Mouse (Mus musculus): ENCODE data around the gene Lim2. TPM values are rescaled to one million over a fixed set of nuclear protein-coding genes. Genes with fewer than 3 reads are reported as not detected.

The Lim2 gene
- total RNA-seq, 2 experiments from 2014 or later = not detected

DNA sequence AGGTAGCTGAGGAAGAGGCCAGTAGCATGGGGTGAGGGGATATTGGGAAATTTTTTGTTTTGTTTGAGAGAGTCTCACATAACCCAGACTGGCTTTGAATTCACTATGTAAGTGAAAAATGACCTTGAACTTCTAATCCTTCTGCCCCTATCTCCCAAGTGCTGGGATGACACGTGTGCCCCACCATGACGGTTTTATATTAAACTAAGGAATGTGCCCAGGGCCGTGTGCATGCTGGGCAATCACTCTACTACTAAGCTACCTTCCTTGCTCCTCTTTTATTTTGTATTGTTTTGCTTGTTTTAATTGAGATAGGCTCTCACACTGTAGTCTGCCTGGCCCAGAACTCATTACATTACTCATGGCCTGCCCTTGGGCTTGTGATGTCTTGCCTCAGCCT, 13.6 kb downstream of the Lim2 start:
- intact Hi-C loops (cut with DNase I) = loop anchor here (10.0 kb wide), 1 partner anchor 126 kb away; the partner anchor contains the start of gene Zfp715
- DNase-seq (ENCODE audit: extremely low spot score in 1 of 2, low spot score in 2 of 2) = no peak

DNA sequence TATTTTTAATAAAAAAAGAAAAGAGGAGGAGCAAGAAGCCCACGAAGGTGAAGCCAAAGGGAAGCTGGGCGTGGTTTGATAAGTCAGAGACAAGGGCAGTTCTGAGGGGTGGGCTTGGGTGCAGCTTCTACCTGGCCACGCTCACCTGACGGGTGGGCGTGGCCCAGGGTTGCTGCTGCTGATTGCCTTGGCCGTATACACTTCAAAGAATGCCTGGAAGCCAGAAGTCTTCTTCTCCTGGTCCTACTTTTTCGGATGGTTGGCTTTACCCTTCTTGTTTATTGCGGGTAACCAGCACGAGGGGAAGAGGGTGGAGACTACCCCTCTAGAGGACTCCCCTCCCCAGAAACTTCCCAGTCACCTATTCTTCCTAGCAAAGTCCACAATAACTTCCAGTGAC, 15.2 kb downstream of the Lim2 start:
- intact Hi-C loops (cut with DNase I) = loop anchor here (10.0 kb wide), 1 partner anchor 128 kb away; the partner anchor contains the start of gene Zfp715
- no peak for DNase-seq (ENCODE audit: extremely low spot score in 1 of 2, low spot score in 2 of 2)

- peak; percentile 44 to 89 for DNase-seq (ENCODE audit: extremely low spot score in 1 of 2, low spot score in 2 of 2)
- intact Hi-C loops (cut with DNase I) = loop anchor here (10.0 kb wide), 1 partner anchor 129 kb away; the partner anchor contains the start of gene Zfp715
Measured at GRCm38 (mm10) chr7:43443126-43443916, 15.9 kb downstream of the Lim2 start.

DNA sequence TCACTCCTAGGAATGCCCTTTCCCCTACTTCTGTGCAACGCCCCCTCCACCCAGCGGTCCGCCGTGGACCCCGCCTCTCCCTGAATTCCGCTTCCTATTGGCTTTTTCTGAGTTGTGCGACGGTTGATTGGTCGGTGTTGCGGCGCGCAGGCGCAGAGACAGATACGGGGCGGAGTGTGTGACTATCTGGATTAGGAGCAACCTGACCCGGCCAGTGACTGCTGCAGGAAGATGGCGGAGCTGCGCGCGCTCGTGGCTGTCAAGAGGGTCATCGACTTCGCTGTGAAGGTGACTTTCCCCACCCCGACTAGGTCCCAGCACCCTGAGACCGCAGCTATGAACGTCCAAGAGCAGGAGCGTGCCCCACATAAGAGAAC, 16.4 kb downstream of the Lim2 start, which contains the start of the genes Etfb and Gm45233:
Etfb (plus strand) TSS at position 167 of the 377 bp plus-strand sequence.
Gm45233 (plus strand) TSS at position 212 of the 377 bp plus-strand sequence.
- DNase-seq (ENCODE audit: extremely low spot score in 1 of 2, low spot score in 2 of 2) = peak; percentile 95 to 97
- intact Hi-C loops (cut with DNase I) = loop anchor here (10.0 kb wide), 1 partner anchor 129 kb away; the partner anchor contains the start of gene Zfp715

GRCm38 (mm10) chr7:43447801-43448200, 20.3 kb downstream of the Lim2 start:
- no peak for DNase-seq (ENCODE audit: extremely low spot score in 1 of 2, low spot score in 2 of 2)
- intact Hi-C loops (cut with DNase I) = loop anchor here (10.0 kb wide), 1 partner anchor 133 kb away; the partner anchor contains the start of gene Zfp715

GRCm38 (mm10) chr7:43448246-43448645, 20.8 kb downstream of the Lim2 start:
- no peak for DNase-seq (ENCODE audit: extremely low spot score in 1 of 2, low spot score in 2 of 2)
- intact Hi-C loops (cut with DNase I) = loop anchor here (10.0 kb wide), 1 partner anchor 133 kb away; the partner anchor contains the start of gene Zfp715

- intact Hi-C loops (cut with DNase I) = loop anchor here (10.0 kb wide), 1 partner anchor 135 kb away; the partner anchor contains the start of gene Zfp715
- DNase-seq (ENCODE audit: extremely low spot score in 1 of 2, low spot score in 2 of 2) = no peak
Measured at GRCm38 (mm10) chr7:43449811-43450210, 22.3 kb downstream of the Lim2 start.

GRCm38 (mm10) chr7:43451726-43452125, 24.3 kb downstream of the Lim2 start:
- intact Hi-C loops (cut with DNase I) = no loop called here
- no peak for DNase-seq (ENCODE audit: extremely low spot score in 1 of 2, low spot score in 2 of 2)

GRCm38 (mm10) chr7:43452609-43453008, 25.1 kb downstream of the Lim2 start:
- no peak for DNase-seq (ENCODE audit: extremely low spot score in 1 of 2, low spot score in 2 of 2)
- intact Hi-C loops (cut with DNase I) = no loop called here

DNA sequence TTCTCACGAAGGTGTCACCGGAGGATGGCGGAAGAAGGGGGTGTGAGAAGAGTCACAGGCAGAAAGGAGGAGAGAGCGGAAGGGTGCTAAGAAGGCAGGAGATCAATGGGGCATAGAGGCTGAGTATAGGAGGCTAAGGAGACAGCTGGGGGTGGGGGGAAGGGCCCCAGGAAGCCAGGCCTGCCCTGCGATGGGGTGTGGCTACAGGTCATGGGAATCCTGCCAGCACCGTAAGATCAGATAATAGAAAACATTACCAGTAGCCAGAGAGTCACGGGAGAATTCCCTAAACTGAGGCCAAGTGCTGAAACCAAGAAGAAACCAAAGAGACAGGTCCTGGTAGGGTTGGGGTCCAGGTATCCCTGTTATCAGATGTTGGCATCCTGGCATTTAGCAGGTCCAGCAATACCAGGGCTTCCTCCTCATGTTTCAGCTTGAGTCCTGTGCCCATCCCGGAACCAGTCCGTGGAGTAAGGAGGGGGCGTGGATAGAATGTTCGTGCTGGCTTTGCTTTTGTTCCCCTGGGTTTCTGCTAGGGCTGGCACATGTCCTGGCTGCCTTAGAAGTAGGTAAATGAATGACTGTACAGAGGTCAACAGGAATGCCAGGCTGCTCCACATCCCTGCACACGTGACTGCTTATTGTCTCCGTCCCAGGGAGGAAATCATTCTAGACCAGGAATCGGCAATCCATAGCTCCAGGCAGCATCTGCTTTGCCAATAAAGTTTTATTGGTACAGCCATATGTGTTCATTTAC, 26.3 kb downstream of the Lim2 start:
- no peak for DNase-seq (ENCODE audit: extremely low spot score in 1 of 2, low spot score in 2 of 2)
- intact Hi-C loops (cut with DNase I) = no loop called here

- DNase-seq (ENCODE audit: extremely low spot score in 1 of 2, low spot score in 2 of 2) = no peak
- intact Hi-C loops (cut with DNase I) = no loop called here
Measured at GRCm38 (mm10) chr7:43454371-43454770, 26.9 kb downstream of the Lim2 start.

GRCm38 (mm10) chr7:43462851-43463250, 35.4 kb downstream of the Lim2 start, which contains the start of gene Vsig10l:
Vsig10l (plus strand) TSS chr7:43463151.
- no peak for DNase-seq (ENCODE audit: extremely low spot score in 1 of 2, low spot score in 2 of 2)
- intact Hi-C loops (cut with DNase I) = loop anchor here (10.0 kb wide), 1 partner anchor 178 kb away; no protein-coding TSS in a partner anchor

- no peak for DNase-seq (ENCODE audit: extremely low spot score in 1 of 2, low spot score in 2 of 2)
Measured at GRCm38 (mm10) chr7:43463976-43464375, 36.5 kb downstream of the Lim2 start.

GRCm38 (mm10) chr7:43464864-43465343, 37.4 kb downstream of the Lim2 start:
- intact Hi-C loops (cut with DNase I) = loop anchor here (10.0 kb wide), 1 partner anchor 180 kb away; no protein-coding TSS in a partner anchor

More at GRCm38 (mm10) chr7:43463976-43464375, 36.5 kb downstream of the Lim2 start:
- intact Hi-C loops (cut with DNase I) = loop anchor here (10.0 kb wide), 1 partner anchor 179 kb away; no protein-coding TSS in a partner anchor

DNA sequence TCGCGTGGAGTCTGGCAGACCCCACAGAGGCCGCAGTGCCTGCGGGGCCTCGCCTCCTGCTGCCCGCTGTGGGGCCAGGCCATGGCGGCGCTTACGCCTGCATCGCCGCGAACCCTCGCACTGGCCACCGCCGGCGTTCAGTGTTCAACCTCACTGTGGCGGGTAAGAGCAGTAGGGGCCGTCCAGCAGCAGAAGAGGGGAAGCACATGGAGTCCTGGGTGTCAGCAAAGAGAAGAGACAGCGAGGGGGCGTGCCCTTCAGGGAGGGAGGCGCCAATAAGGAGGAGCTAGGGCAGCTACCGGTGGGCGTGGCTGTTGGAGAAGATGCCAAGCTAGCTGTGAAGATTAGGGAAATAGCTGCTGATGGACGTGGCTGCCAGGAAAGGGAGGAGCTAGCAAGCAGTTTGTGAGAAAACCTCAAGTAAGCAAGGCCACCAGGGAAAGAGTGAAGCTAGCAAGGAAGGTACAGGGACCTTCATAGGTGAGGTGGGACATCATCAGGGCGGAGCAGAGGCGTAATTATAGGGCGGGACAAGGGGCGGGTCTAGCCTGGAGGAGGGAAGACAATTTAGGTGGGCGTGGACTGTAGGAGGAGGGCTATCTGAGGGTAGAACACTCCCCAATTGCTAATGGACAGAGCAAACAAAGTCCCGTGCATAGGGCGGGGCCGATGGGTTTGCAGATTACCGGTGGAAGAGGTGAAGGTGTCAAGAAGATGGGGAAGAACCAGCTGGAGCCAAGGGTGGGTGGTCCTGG, 38.1 kb downstream of the Lim2 start:
- peak; percentile 81 to 94 for DNase-seq (ENCODE audit: extremely low spot score in 1 of 2, low spot score in 2 of 2)
- intact Hi-C loops (cut with DNase I) = loop anchor here (10.0 kb wide), 1 partner anchor 181 kb away; no protein-coding TSS in a partner anchor

More at GRCm38 (mm10) chr7:43464864-43465343, 37.4 kb downstream of the Lim2 start:
- peak in 1 of 2 experiments; percentile 50 for DNase-seq (ENCODE audit: extremely low spot score in 1 of 2, low spot score in 2 of 2)

DNA sequence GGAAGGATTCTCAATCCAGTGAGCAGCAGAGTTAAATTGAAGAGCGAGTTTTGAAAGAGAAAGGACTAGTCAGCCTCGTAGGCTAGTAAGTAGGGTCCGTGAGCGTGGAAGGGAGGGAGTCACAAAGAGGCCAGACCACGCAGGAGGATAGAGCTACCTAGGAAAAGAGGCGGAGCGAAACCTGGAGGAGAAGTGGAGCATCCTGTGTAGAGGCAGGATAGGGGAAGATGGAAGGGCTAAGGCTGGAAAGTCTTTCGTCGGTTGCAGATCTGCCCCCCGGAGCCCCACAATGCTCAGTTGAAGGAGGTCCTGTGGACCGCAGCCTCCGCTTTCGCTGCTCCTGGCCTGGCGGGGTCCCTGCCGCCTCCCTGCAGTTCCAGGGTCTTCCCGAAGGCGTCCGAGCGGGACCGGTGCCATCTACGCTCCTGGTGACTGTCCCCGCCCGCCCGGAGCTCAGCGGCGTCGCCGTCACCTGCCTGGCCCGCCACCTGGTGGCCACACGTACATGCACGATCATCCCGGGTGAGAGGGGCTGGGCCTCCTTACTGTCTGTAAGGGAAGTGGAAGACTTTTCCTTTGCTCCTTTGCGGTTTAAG, 38.7 kb downstream of the Lim2 start:
- intact Hi-C loops (cut with DNase I) = loop anchor here (10.0 kb wide), 1 partner anchor 181 kb away; no protein-coding TSS in a partner anchor
- peak; percentile 55 to 93 for DNase-seq (ENCODE audit: extremely low spot score in 1 of 2, low spot score in 2 of 2)

DNA sequence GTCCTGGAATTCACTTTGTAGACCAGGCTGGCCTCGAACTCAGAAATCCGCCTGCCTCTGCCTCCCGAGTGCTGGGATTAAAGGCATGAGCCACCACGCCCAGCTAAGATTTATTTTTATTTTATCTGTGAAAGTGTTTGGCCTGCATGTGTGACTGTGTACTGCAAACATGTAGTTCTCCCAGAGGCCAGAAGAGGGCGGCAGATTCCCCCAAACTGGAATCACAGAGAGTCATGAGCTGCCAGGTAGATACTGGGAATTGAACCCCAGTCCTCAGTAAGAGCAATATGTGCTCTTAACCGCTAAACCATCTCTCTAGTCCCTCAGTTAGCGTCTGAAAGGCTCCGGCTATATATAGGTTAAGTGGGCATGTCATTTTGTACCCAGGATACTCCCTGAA, 42.9 kb downstream of the Lim2 start:
- intact Hi-C loops (cut with DNase I) = no loop called here
- DNase-seq (ENCODE audit: extremely low spot score in 1 of 2, low spot score in 2 of 2) = no peak

- intact Hi-C loops (cut with DNase I) = no loop called here
- no peak for DNase-seq (ENCODE audit: extremely low spot score in 1 of 2, low spot score in 2 of 2)
Measured at GRCm38 (mm10) chr7:43475706-43476105, 48.2 kb downstream of the Lim2 start.

Data from left cerebral cortex, postnatal 10 days (tissue).